Mouse (Mus musculus): ENCODE results near the gene Sap18b. TPM values are rescaled to one million over a fixed set of nuclear protein-coding genes. Genes with fewer than 3 reads are reported as not detected.
"Not testable (repeated sequence)": the region's sequence is repeated elsewhere in the genome, so short reads cannot be mapped to it uniquely, and the experiment has no call there.

Sap18b gene
- polyA plus RNA-seq, 1 experiment, result 164 TPM

- Histone ChIP-seq H3K4me3 (ENCODE audit: insufficient read depth, low read length) (no peak overlapping the region), H3K27ac (ENCODE audit: insufficient read depth, low read length) (no peak overlapping the region), H3K4me1 (ENCODE audit: control insufficient read depth, insufficient read depth, low read length) (0 out of 2 replicates have a peak, but pooled peaks cover 2% of the 10 kb centered on the region)
- TF ChIP-seq CTCF (IDR thresholded peaks at IDR 0.05; ENCODE audit: borderline replicate concordance, insufficient read depth, low read length), result no peak
- TF ChIP-seq POLR2A (IDR thresholded peaks at IDR 0.05; ENCODE audit: low read depth, low read length), result no peak
These were observed 29.0 kb downstream of the Sap18b start for GRCm38 (mm10) chr8:95854174-95854573.

DNA sequence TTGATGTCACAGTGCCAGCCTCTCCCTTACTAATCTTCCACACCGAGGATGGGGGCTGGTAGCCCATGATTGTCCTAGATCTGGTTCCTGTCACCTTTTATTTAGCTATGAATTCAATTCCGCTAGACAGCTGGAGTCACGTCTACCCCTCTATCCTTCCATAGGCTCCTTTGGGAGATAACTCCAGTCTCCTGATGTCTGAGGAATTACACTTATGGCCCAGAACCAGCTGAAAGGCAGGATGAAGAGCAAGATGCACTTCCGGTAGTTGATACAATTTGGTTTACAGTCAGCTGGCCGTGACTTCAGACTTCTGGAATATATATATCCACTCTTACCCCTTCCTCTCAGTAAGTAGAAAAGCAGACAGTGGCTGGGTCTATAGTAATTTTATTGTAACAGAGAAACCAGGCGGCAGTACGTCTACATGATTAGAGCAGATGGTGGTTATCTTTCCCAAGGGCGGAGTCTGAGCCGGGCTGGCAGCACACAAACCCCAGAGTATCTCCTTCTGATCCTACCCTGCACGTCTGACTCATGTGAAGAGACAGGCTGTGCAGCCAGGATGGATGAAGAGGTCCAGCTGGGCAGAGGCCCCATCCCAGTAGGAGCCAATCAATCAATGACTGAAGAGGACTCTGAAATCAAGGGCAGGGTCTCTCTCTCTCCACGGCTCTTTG lies 38.8 kb downstream of the Sap18b start:
- H3K27ac ChIP-seq (ENCODE audit: insufficient read depth, low read length); H3K4me1 ChIP-seq (ENCODE audit: control insufficient read depth, insufficient read depth, low read length); H3K4me3 ChIP-seq (ENCODE audit: insufficient read depth, low read length): not testable (repeated sequence)

DNA sequence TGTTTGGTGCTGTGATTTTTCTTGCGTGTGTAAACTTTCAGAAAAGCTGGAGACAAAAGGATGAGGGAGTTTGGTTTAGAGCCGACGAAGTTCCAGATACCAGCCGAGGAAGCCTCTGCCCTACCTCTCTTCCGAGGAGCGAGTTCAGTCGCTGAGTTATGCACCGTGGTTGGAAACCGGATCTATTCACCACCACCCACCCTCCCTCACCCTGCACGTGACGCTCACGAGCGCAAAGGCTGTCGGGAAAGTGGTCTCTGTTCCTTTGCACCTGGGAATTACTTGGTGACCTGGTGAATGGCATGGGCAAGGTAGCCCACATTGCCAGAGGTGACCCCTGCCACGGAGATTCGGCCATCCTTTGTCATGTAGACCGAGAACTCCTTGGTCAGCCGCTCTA lies 39.7 kb downstream of the Sap18b start:
- not testable (repeated sequence) for H3K4me3 ChIP-seq (ENCODE audit: insufficient read depth, low read length); H3K27ac ChIP-seq (ENCODE audit: insufficient read depth, low read length); H3K4me1 ChIP-seq (ENCODE audit: control insufficient read depth, insufficient read depth, low read length)

DNA sequence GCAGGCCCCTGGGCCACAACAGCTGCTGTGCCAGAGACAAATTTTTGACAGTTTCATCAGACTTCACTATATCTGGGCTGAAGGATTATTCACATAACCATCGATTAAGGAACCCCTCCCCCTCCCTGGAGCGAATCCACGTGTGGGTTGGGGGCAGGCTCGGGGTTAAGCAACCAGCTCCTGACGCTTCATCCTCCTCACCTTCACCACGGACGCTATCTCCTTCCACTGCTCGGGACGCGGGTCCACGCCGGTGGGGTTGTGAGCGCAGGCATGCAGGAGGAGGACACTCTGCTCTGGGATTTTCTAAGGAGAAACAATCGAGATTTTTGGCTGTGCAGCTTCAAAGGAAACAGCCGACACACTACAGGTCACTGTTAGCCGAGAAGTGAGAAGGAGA lies 46.5 kb downstream of the Sap18b start:
- H3K4me1 ChIP-seq (ENCODE audit: control insufficient read depth, insufficient read depth, low read length), result no peaks in the 10 kb centered on the region
- no peak overlapping the region for H3K27ac ChIP-seq (ENCODE audit: insufficient read depth, low read length)
- no peak overlapping the region for H3K4me3 ChIP-seq (ENCODE audit: insufficient read depth, low read length)
- TF ChIP-seq CTCF (IDR thresholded peaks at IDR 0.05; ENCODE audit: borderline replicate concordance, insufficient read depth, low read length) (no peak), POLR2A (IDR thresholded peaks at IDR 0.05; ENCODE audit: low read depth, low read length) (no peak)

DNA sequence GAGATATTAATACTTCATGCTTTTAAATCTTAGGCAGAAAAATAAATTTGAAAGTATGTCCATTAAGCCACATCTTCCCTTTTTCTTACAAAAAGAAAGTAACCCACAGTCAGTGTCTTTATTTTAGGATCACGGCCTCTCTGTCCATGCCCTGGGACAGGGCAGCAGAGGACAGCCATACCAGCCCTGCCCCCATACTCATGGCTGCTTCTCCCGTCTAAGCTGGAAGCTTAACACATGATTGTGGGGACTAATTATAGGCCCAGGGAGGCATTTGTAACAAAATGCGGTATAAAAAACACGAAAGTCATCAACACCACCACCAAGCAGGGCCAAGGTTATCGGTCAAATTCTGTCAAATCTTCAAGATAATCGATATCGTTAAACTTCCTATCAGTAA lies 50.1 kb downstream of the Sap18b start:
- H3K4me3 ChIP-seq (ENCODE audit: insufficient read depth, low read length), result no peak overlapping the region
- TF ChIP-seq POLR2A (IDR thresholded peaks at IDR 0.05; ENCODE audit: low read depth, low read length) (no peak), CTCF (IDR thresholded peaks at IDR 0.05; ENCODE audit: borderline replicate concordance, insufficient read depth, low read length) (no peak)
- peaks cover 6% of the 10 kb centered on the region for H3K4me1 ChIP-seq (ENCODE audit: control insufficient read depth, insufficient read depth, low read length)
- H3K27ac ChIP-seq (ENCODE audit: insufficient read depth, low read length), result no peak overlapping the region

Other genes starting within 250 kb of the Sap18b start
- gene Prss54, start 249.0 kb upstream of the Sap18b start, polyA plus RNA-seq (2011; ENCODE audit: insufficient read length, low read depth, missing spikeins), result not detected in 2 replicates
- gene Gins3, start 191.9 kb upstream of the Sap18b start, polyA plus RNA-seq (2011; ENCODE audit: insufficient read length, low read depth, missing spikeins), result 6.8 and 7.0 TPM in 2 replicates
- gene Ndrg4, start 148.4 kb upstream of the Sap18b start, polyA plus RNA-seq (2011; ENCODE audit: insufficient read length, low read depth, missing spikeins), result 49.7 and 67.9 TPM in 2 replicates
- 16.8 and 20.2 TPM in 2 replicates for gene Setd6, start 109.5 kb upstream of the Sap18b start, polyA plus RNA-seq (2011; ENCODE audit: insufficient read length, low read depth, missing spikeins)
- gene Cnot1, start 17.9 kb upstream of the Sap18b start, polyA plus RNA-seq (2011; ENCODE audit: insufficient read length, low read depth, missing spikeins), result 124 and 145 TPM in 2 replicates
- 16.7 and 23.2 TPM in 2 replicates for gene Slc38a7, start 28.2 kb downstream of the Sap18b start, polyA plus RNA-seq (2011; ENCODE audit: insufficient read length, low read depth, missing spikeins)
- 122 and 144 TPM in 2 replicates for gene Got2, start 63.2 kb downstream of the Sap18b start, polyA plus RNA-seq (2011; ENCODE audit: insufficient read length, low read depth, missing spikeins)